Mouse (Mus musculus) heart, postnatal 25 days (tissue): ENCODE data around the gene Tmco3. TPM values are rescaled to one million over a fixed set of nuclear protein-coding genes. Genes with fewer than 3 reads are reported as not detected.

Source experiments
- DNase-seq: peaks from one replicate; pipeline ENCODE4 v3.0.0; 2022; ENCODE audit warnings: low spot score
- intact Hi-C: fragments of 180-260 bp; cut with DNase I; formaldehyde crosslinking; loops from one replicate; pipeline ENCODE4 v1.15.1; 2025
- total RNA-seq, 2 experiments: library from RNA; stranded (reverse); gene quantifications; 2 replicates each; pipeline ENCODE4 v1.2.3; 2021

Gene Tmco3
- total RNA-seq, 2 experiments from 2014 or later, result 25.3 to 29.8 TPM

DNA sequence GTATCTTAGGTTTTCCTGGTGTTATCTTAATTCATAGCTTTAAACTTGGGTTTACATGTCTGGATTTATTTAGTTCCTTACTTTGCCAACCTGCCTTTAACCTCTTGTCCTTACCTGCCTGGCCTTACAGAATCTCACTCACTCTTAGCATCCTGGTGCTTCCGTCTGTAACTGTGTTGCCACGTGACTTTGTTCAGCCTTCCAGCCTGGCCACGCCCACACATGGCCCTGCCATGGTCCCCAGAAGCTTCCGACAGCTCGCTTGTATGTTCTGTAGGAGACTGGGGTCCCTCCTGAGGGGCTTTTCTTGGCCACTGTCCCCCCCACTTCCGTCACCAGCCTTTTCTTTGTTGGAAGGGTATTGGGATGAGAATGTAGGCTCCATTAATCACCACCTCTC, 68.2 kb downstream of the Tmco3 start:
- no peak for DNase-seq
- intact Hi-C loops, result no loop called here

DNA sequence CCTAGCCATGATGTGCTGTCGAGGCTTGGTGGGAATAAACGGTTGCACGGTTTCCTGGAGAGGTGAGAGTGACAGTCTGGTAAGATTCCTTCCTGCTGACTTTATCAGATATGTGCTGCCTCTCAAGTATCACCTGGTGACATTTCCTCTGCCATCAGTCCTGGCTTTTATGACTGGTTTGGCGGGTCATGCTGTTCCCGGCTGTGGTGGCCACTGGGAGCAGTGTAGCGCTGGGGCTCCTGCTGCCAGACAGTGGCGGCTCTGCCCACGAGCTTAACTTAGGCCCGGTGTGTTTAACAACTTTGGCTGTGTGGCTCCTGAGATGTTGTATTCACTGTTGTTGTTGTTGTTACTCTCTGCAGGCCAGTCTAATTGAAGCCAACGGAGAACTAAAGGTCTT, 68.7 kb downstream of the Tmco3 start:
- intact Hi-C loops, result no loop called here
- no peak for DNase-seq

DNA sequence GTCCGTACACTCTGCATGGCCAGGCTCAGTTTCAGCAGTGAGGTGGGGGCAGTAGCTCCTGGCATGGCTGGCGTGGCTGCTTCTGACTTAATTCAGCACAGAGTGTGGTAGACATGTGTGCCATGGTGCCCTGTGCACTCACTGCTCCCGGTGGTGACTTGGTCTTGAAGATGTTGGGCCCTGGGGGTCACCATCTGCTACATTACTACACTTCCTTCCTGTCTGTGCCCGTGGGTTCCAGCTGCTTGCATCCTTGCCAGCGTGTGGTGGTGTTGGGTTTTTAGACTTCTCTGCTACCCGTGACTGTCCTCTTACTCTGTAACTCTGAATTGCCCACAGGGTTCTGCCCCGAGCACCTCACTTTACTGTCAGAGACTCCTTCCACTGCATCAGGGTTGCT, 72.2 kb downstream of the Tmco3 start:
- intact Hi-C loops, result no loop called here
- no peak for DNase-seq

DNA sequence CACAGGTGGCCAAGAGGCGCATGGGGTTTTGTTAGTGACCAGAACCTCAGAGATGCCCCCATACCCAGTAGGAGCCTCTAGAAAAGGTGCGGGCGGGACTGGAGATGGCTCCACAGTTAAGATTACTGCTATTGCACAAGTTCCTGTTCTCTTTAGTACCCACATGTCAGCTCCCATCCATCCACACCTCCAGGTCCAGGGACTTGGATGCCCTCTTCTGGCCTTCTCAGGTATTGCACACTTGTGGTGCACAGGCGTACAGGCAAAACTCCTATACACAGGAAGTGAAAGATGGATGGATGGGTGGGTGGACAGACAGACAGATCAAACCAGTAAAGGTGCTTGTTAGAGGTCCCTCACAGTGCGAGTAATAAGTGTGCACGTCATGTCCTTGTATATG, 73.9 kb downstream of the Tmco3 start:
- intact Hi-C loops, result no loop called here
- DNase-seq, result no peak

Other genes with a start within 250 kb of the Tmco3 start
- not detected for gene Proz, start 227.3 kb upstream of the Tmco3 start, total RNA-seq
- 10 to 100 TPM in 1 of 2 experiments, 1 to 10 TPM in 1; 8.8 to 10.3 TPM for gene Pcid2, start 182.7 kb upstream of the Tmco3 start, total RNA-seq
- gene Cul4a, start 182.6 kb upstream of the Tmco3 start, total RNA-seq, result 10 to 100 TPM; 75.1 to 76.1 TPM
- gene Lamp1, start 129.0 kb upstream of the Tmco3 start, total RNA-seq, result 100 to 1,000 TPM; 374 to 387 TPM
- gene Grtp1, start 87.6 kb upstream of the Tmco3 start, total RNA-seq, result 1 to 10 TPM; 4.1 to 5.2 TPM
- 100 to 1,000 TPM; 515 to 520 TPM for gene Adprhl1, start 34.0 kb upstream of the Tmco3 start, total RNA-seq
- 10 to 100 TPM; 57.3 to 57.4 TPM for gene Dcun1d2, start 59 bp upstream of the Tmco3 start, total RNA-seq
- gene Tfdp1, start 50.6 kb downstream of the Tmco3 start, total RNA-seq, result 10 to 100 TPM; 37.2 to 40.7 TPM
- gene Atp4b, start 108.6 kb downstream of the Tmco3 start, total RNA-seq, result not detected
- gene Grk1, start 116.9 kb downstream of the Tmco3 start, total RNA-seq, result under 1 TPM; 0.03 TPM
- gene Tmem255b, start 147.0 kb downstream of the Tmco3 start, total RNA-seq, result 1 to 10 TPM; 7.3 to 9.3 TPM
- gene Gas6, start 206.3 kb downstream of the Tmco3 start, total RNA-seq, result 100 to 1,000 TPM; 123 to 126 TPM